Mouse (Mus musculus) liver, adult 2 months (tissue): Measurements from ENCODE around the gene Hoxa5. TPM values are rescaled to one million over a fixed set of nuclear protein-coding genes. Genes with fewer than 3 reads are reported as not detected.

Experiments used
- DNase-seq: peaks from one replicate; pipeline ENCODE4 v3.0.0-alpha.2; 2011; ENCODE audit warnings: low read depth, low spot score; ENCODE audit errors: extremely low read depth
- H3K27ac ChIP-seq: fragments of 200-500 bp; replicated peaks from 2 replicates; pipeline ENCODE4 v1.5.1; 2012; ENCODE audit warnings: low read depth, mild to moderate bottlenecking, control low read depth, inconsistent platforms, low read length; ENCODE audit not compliant: insufficient read depth
- H3K27me3 ChIP-seq: fragments of 200-500 bp; 2 replicates; pipeline ENCODE4 v1.6.1; 2012; ENCODE audit warnings: mild to moderate bottlenecking, moderate library complexity, low read length, inconsistent platforms; ENCODE audit not compliant: control insufficient read depth, insufficient read depth
- H3K36me3 ChIP-seq: fragments of 200-500 bp; 2 replicates; pipeline ENCODE4 v1.6.1; 2012; ENCODE audit warnings: low read length, inconsistent platforms; ENCODE audit not compliant: control insufficient read depth, insufficient read depth
- H3K4me1 ChIP-seq: fragments of 200-500 bp; 2 replicates; pipeline ENCODE4 v1.6.1; 2011; ENCODE audit warnings: low read length; ENCODE audit not compliant: control insufficient read depth, insufficient read depth
- H3K4me3 ChIP-seq: fragments of 200-500 bp; 2 replicates; pipeline ENCODE4 v1.5.1; 2011; ENCODE audit warnings: low read depth, mild to moderate bottlenecking, control low read depth, low read length, moderate library complexity; ENCODE audit not compliant: insufficient read depth
- H3K79me2 ChIP-seq: fragments of 200-500 bp; 2 replicates; pipeline ENCODE4 v1.6.1; 2012; ENCODE audit warnings: inconsistent platforms, mild to moderate bottlenecking, low read length, moderate library complexity; ENCODE audit not compliant: control insufficient read depth, insufficient read depth
- H3K9ac ChIP-seq: fragments of 200-500 bp; 2 replicates; pipeline ENCODE4 v1.6.1; 2012; ENCODE audit warnings: low read depth, mild to moderate bottlenecking, control low read depth, inconsistent platforms, low read length
- CTCF ChIP-seq: fragments of 200-500 bp; IDR thresholded peaks from 2 replicates; pipeline ENCODE4 v1.5.1; 2011; ENCODE audit warnings: low read depth, low read length, control low read depth
- POLR2A ChIP-seq: fragments of 200-500 bp; IDR thresholded peaks from 2 replicates; pipeline ENCODE4 v1.6.1; 2011; ENCODE audit warnings: low read length, control low read depth; ENCODE audit not compliant: insufficient read depth; ENCODE audit errors: extremely low read depth
- WGBS: fragments of 180-500 bp; shearing (Covaris S2); methylation state at CpG from one replicate; pipeline ENCODE4 v1.1.7; 2018; 5-methylcytosine and 5-hydroxymethylcytosine counted together
- polyA plus RNA-seq: library from polyadenylated mRNA; depleted of rRNA; stranded (reverse); fragments of >200 nt; gene quantifications from 2 replicates; pipeline ENCODE4 v1.2.3, GENCODE M21; 2012
- total RNA-seq: library from RNA; depleted of rRNA; stranded (reverse); fragments of >200 nt; gene quantifications from 2 replicates; pipeline ENCODE4 v1.2.3, GENCODE M21; 2014

Gene Hoxa5
- total and polyA plus RNA-seq, 2 experiments: 0.16 to 0.28 TPM

- TF ChIP-seq POLR2A (no peak), CTCF (no peak)
- no peak overlapping the region for H3K27ac ChIP-seq
- WGBS: 9% methylated on average over 4 of the region's 4 CpGs
- no peaks in the 10 kb centered on the region for H3K36me3 ChIP-seq
- no peaks in the 10 kb centered on the region for H3K79me2 ChIP-seq
- H3K27me3 ChIP-seq: peaks cover 67% of the 10 kb centered on the region
- no peaks in the 10 kb centered on the region for H3K4me1 ChIP-seq
- DNase-seq: no peak
- no peak overlapping the region for H3K4me3 ChIP-seq
- no peak overlapping the region for H3K9ac ChIP-seq
Measured at GRCm38 (mm10) chr6:52249826-52250225, 45.4 kb upstream of the Hoxa5 start.

DNA sequence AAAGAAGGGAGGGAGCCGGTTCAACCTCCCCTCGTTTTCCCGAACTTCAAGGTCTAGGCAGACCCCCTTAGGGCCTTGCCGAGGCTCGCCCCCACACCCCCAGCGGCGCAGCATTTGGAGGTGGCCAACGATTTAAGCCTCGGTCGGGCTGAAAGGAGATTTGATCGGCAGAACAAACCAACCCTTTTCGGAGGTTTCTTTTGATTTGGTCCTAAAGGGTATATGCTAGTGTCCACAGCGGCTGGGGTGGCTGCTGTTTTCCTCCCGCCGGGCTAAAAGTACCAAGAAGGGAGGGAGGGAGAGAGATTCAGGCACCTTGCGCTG lies 45.0 kb upstream of the Hoxa5 start:
- TF ChIP-seq CTCF: no peak
- TF ChIP-seq POLR2A: no peak
- Histone ChIP-seq H3K79me2 (no peaks in the 10 kb centered on the region), H3K36me3 (no peaks in the 10 kb centered on the region), H3K4me3 (no peak overlapping the region), H3K27me3 (peaks cover 69% of the 10 kb centered on the region), H3K9ac (no peak overlapping the region), H3K27ac (no peak overlapping the region), H3K4me1 (no peaks in the 10 kb centered on the region)
- DNase-seq: no peak
- WGBS: 3% methylated on average over 16 of the region's 16 CpGs

GRCm38 (mm10) chr6:52248638-52249414 lies 44.4 kb upstream of the Hoxa5 start:
- Histone ChIP-seq H3K79me2 (no peaks in the 10 kb centered on the region), H3K36me3 (no peaks in the 10 kb centered on the region), H3K9ac (no peak overlapping the region), H3K4me3 (no peak overlapping the region), H3K27ac (no peak overlapping the region), H3K4me1 (no peaks in the 10 kb centered on the region), H3K27me3 (peaks cover 69% of the 10 kb centered on the region)
- WGBS: 4% methylated on average over 27 of the region's 27 CpGs
- DNase-seq: no peak
- no peak for TF ChIP-seq CTCF
- TF ChIP-seq POLR2A: no peak

GRCm38 (mm10) chr6:52247766-52248637 lies 43.6 kb upstream of the Hoxa5 start:
- Histone ChIP-seq H3K4me1 (no peaks in the 10 kb centered on the region), H3K36me3 (no peaks in the 10 kb centered on the region), H3K4me3 (no peak overlapping the region), H3K27me3 (peaks cover 66% of the 10 kb centered on the region), H3K79me2 (no peaks in the 10 kb centered on the region), H3K9ac (no peak overlapping the region), H3K27ac (no peak overlapping the region)
- WGBS: 5% methylated on average over 23 of the region's 23 CpGs
- DNase-seq: no peak
- TF ChIP-seq CTCF (no peak), POLR2A (no peak)

- 6% methylated on average over 3 of the region's 3 CpGs for WGBS
- Histone ChIP-seq H3K27me3 (peaks cover 64% of the 10 kb centered on the region), H3K4me1 (no peaks in the 10 kb centered on the region), H3K79me2 (no peaks in the 10 kb centered on the region), H3K36me3 (no peaks in the 10 kb centered on the region), H3K9ac (no peak overlapping the region), H3K27ac (no peak overlapping the region), H3K4me3 (no peak overlapping the region)
- TF ChIP-seq CTCF (no peak), POLR2A (no peak)
- DNase-seq: no peak
Measured at GRCm38 (mm10) chr6:52246916-52247315, 42.5 kb upstream of the Hoxa5 start.

DNA sequence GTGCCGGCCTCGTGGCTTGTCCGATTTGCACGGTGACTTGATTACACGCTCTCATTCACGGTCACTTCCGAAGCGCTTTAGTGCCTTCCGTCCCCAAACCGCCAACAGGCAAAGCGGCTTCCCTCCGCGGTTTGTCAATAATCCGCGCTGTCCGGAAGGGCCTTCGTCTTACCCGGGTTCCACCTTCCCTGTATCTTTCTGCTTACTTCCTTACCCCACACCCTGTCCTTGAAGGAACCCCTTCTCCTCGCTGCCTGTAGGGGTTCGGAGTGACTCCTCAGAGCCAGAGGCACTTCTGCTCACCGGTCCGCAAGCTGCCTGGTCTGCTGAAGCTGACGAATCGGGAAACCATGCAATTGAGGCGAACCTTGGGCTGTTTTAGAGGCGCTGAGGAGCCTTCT lies 42.0 kb upstream of the Hoxa5 start:
- Histone ChIP-seq H3K27me3 (peaks cover 62% of the 10 kb centered on the region), H3K36me3 (no peaks in the 10 kb centered on the region), H3K4me1 (no peaks in the 10 kb centered on the region), H3K4me3 (no peak overlapping the region), H3K9ac (no peak overlapping the region), H3K79me2 (no peaks in the 10 kb centered on the region), H3K27ac (no peak overlapping the region)
- WGBS: 3% methylated on average over 26 of the region's 26 CpGs
- no peak for DNase-seq
- TF ChIP-seq CTCF: no peak
- no peak for TF ChIP-seq POLR2A
